Mouse (Mus musculus): ENCODE measurements around the gene Fzr1.

Gene Fzr1

DNA sequence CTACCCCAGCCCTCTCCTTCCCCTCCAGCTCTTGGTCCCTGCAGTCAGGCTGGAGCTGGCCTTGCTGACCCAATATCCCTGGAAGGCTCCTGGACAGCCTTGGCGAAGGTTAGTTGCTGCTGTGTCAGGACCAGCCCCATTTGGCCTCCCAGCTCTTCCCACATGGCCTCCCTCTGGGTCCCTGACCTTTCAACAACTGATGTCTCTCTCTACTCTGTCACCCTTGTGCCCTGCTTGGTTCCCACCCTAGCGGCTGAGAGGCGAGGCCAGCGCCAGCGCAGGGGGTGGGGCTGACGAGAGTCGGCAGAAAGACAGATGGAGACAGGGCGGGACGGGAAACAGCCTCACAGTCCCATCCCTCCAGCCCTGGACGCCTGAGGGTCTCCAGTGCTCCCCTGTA, 49.9 kb downstream of the Fzr1 start, which contains the start of gene Tbxa2r:
Gene Tbxa2r, plus strand, starts transcription at position 346 of the 400 bp plus-strand sequence.
- DNase-seq (ENCODE audit: low spot score): no peak

DNA sequence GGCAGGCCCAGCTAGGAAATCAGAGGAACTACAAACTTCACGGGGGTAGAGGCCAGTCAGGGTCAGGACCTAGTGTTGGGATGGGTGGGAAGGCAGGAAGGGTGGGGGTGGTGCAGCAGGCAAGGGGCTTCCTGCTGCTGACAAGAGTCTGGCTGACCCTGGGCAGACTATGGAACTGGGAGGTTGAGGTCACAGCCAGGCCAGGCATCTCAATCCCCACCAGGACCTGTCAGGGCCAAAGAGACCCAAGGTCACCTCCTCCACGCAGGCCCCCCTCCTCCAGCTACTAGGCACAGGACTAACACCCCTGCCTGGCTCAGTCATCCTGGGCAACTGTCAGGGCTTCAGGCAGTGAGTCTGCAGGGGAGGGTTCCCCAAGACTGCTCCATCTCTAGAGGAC, 50.4 kb downstream of the Fzr1 start:
- DNase-seq (ENCODE audit: low spot score): no peak

DNA sequence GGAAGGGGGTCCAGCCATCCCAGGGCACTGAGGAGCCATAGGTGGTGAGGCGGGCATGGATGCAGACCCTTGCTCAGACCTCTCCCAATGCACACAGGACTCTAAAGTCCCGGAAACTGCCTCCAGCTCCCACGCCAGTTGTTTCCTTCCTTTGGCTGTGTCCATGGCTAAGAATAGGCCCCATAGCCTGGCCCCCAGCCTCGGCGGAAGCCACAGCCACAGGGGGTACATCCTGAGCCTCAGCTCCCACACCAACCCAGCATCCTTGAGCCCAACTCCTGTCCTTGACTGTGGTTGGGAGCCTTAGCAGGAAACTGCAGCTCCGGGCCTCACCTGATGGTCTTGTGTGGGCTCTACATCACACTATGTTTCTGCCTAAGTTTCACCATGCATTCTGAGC, 51.5 kb downstream of the Fzr1 start:
- DNase-seq (ENCODE audit: low spot score): no peak

- DNase-seq (ENCODE audit: low spot score): no peak
Observed at GRCm38 (mm10) chr10:81325781-81326180, 52.5 kb downstream of the Fzr1 start.

- no peak for DNase-seq (ENCODE audit: low spot score)
Observed at GRCm38 (mm10) chr10:81325176-81325575, 53.1 kb downstream of the Fzr1 start.

GRCm38 (mm10) chr10:81323791-81324530, 54.4 kb downstream of the Fzr1 start:
- no peak for DNase-seq (ENCODE audit: low spot score)

DNA sequence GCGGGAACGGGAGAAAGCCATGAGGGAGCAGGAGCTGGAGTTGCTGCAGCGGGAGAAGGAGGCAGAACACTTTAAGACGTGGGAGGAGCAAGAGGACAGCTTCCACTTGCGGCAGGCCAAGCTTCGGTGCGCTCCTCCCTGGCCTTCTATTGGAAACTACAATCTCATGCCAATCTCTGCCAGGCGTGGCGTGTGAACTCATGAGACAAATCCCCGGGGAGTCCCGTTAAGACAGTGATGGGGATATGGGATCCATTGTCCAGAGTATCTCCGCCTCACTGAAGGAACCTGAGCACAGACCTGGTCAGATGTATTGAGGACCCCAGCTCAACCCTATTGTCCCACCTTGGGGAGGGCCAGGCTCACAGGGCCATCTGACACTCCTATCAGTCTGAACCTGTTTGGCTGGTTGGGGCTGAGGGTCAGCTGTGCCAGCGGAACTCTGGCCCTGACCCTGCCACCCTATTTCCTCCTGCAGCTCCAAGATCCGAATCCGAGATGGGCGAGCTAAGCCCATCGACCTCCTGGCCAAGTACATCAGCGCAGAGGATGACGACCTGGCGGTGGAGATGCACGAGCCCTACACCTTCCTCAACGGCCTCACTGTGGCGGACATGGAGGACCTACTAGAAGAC, 55.1 kb downstream of the Fzr1 start:
- DNase-seq (ENCODE audit: low spot score): no peak

- DNase-seq (ENCODE audit: low spot score): no peak
Observed at GRCm38 (mm10) chr10:81322444-81322843, 55.9 kb downstream of the Fzr1 start.

- DNase-seq (ENCODE audit: low spot score): no peak
Observed at GRCm38 (mm10) chr10:81321436-81321835, 56.9 kb downstream of the Fzr1 start.

GRCm38 (mm10) chr10:81320550-81321347, 57.6 kb downstream of the Fzr1 start, which contains the start of gene Cactin:
Gene Cactin (plus strand): TSS chr10:81321103.
- peak; percentile 100 for DNase-seq (ENCODE audit: low spot score)

DNA sequence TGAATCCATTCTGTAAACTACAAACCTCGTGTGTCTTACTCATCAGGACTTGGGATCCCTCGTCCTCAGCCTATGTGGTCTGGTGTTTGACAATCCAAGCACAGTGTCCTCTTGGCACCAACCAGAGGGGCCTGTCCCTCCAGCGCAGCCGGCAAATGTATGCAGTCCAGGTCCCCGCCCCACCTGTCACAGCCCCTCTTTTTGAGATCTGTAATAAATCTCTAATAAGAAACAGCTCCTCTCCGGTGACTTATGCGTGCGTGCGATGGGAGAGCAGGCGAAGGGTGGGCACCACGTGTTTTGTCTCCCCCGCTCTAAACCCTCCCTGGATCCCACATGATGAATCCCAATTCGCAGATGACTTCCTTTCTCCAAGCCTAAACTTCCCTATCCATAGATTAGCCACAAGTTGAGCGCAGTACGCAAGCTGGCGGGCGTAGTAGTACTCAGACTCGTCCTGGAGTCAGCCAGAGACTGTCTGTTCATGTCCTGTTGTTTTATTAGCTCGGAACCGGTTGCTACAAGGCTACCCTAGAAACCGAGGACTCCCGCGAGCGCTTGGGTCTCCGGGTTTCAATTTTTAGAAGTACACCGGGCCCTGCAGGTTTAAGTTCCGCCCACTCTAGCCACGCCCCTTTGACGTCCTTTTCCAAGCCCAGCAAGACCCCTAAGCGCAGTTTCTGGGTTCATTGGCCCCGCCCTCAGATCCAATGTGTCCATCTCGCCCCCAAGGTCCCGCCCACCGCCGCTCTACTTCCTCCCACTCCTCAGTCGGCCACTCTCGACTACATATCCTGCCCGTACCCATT, 58.4 kb downstream of the Fzr1 start:
- no peak for DNase-seq (ENCODE audit: low spot score)

DNA sequence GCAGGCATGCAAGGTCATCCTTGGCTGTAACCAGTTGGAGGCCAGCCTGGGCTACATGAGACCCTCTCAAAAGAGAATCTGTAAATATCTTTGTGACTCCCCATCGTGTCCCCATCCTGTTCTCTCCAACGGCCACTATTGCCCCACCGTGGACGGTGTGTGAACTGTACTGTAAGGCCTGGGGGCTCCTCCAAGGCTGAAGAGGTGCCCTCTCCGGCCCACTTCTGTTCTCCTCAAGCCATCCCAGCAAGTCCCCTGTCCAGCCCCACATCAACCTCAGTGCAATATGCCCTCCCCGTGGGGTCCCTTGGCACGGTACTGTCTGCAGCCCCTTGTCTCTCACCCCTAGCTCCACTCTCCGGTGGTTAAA, 59.0 kb downstream of the Fzr1 start:
- DNase-seq (ENCODE audit: low spot score): no peak

DNA sequence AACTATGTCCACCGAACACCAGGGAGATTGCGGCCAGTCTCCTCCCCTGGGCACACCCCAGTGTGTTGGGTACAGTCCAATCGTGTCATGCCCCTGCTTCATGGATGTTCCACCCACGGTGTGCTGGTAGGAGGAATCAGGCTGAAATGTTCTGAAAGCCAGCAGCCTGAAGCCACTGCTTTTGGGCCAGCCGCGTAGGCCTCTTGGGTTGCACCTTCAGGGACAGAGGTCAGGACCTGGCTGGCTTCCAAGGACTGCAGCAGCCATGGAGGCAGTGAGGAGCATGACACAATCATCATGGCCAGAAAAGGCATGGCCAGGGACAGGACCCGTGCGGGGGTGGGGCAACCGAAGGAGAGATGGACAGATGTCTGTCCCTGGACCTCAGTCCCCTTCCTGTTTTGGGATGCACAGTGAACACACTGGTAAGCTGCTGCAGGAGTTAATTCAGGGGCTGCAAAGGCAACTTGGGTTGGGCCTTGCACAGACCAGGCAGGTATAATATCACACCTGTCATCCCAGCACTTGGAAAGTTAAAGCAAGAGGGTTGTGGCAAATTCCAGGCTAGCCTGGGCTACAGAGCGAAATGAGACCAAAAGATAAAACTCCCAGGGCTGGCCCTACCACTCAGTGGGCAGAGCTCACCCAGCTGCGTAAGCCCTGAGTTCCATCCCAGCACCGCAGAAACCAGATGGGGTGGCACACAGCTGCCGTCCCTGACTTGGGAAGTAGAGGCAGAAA, 59.6 kb downstream of the Fzr1 start:
- no peak for DNase-seq (ENCODE audit: low spot score)

- no peak for DNase-seq (ENCODE audit: low spot score)
Observed at GRCm38 (mm10) chr10:81317273-81317672, 61.0 kb downstream of the Fzr1 start.

GRCm38 (mm10) chr10:81316338-81317060, 61.8 kb downstream of the Fzr1 start:
- no peak for DNase-seq (ENCODE audit: low spot score)

Data from left cerebral cortex, adult 11 months (tissue).